Mouse (Mus musculus): ENCODE data around the gene Ccdc86.

DNA sequence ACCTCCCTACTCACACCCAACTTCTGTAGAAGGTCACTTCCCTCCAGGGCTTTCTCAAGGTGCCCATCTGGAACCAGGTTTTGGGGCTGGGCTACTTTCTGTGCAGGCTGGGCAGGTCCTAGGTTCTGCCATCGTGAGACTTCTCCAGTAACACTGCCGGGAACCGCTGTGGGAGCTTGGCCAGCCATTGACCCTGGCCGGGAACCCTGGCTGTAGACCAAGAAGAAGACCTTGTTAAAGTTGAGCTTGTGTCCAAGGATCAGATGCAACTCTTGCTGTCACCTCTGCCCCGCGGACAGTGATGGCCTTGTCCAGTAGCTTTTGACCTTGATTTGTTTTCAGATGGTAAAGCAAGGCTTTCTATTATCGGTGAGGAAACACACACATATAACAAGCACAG, 19.5 kb upstream of the Ccdc86 start:
- TF ChIP-seq CTCF (IDR thresholded peaks at IDR 0.05; ENCODE audit: low read depth, low read length) (no peak), GATA1 (IDR thresholded peaks at IDR 0.05; ENCODE audit: borderline replicate concordance, low read length) (no peak), POLR2AphosphoS5 (IDR thresholded peaks at IDR 0.05; ENCODE audit: insufficient replicate concordance, low read depth, low read length) (no peak)

Data from G1E (cell line).